13 mouse cellular contexts compared by ENCODE assay signal in genomic region chr7:45701607-45702006, GRCm38 (mm10). TPM values are rescaled to one million over a fixed set of nuclear protein-coding genes. Genes with fewer than 3 reads are reported as not detected.
DNase-seq lines count a peak whose midpoint lies in the region; ATAC-seq and TF ChIP-seq lines count a peak whose summit lies in the region.
"Had no signal": no experiment of that assay in that cellular context is flagged by ENCODE, and none has a peak within 500 bp of the region (broad histone marks: within the 10 kb centered on the region; RNA-seq: fewer than 3 reads in every experiment).

No protein-coding gene starts in this region.

- in situ Hi-C loops in ES-E14 (cut with MboI; ENCODE audit: low sequenced_read_pairs in 2 of 2, unreplicated experiment in 2 of 2) = no loop called here

- peaks cover 36% of the 10 kb centered on the region for H3K27me3 ChIP-seq in heart, embryonic 12.5 days (replicated peaks)
- 0 out of 2 replicates have a peak, but pooled peaks cover 3% of the 10 kb centered on the region for H3K27me3 ChIP-seq in heart, adult 2 months (ENCODE audit: control insufficient read depth, insufficient read depth, low read length)
- H3K27me3 ChIP-seq in embryonic facial prominence, embryonic 15.5 days = peaks cover 24% of the 10 kb centered on the region
- H3K27me3 ChIP-seq in limb, embryonic 14.5 days (ENCODE audit: control insufficient read depth, insufficient read depth, low read length) = peaks cover 17% of the 10 kb centered on the region; the same call in 1 of the 2 replicates
- H3K27me3 ChIP-seq in liver, postnatal 0 days (ENCODE audit: insufficient read depth, low read length) = peaks cover 31% of the 10 kb centered on the region

- TF ChIP-seq EP300 in heart, adult 2 months (IDR thresholded peaks at IDR 0.05; ENCODE audit: insufficient read depth, low read depth, low read length) = no peak
- TF ChIP-seq EP300 in liver, postnatal 0 days (IDR thresholded peaks at IDR 0.05; ENCODE audit: low read depth) = no peak

- intact Hi-C loops in heart, adult 2 months (cut with DNase I) = loop anchor here (5.0 kb wide), 3 partner anchors 174 to 1149 kb away; partner anchors contain the start of genes Nr1h2, Plekha4 and Ppp1r15a

- no peaks in the 10 kb centered on the region for H3K9me3 ChIP-seq in heart, embryonic 12.5 days (replicated peaks)
- no peaks in the 10 kb centered on the region for H3K9me3 ChIP-seq in ES-E14 (ENCODE audit: control insufficient read depth, insufficient read depth, low read depth, low read length)
- no peaks in the 10 kb centered on the region for H3K9me3 ChIP-seq in embryonic facial prominence, embryonic 15.5 days (replicated peaks)
- H3K9me3 ChIP-seq in limb, embryonic 14.5 days (ENCODE audit: control insufficient read depth, low read length) = no peaks in the 10 kb centered on the region
- no peaks in the 10 kb centered on the region for H3K9me3 ChIP-seq in liver, postnatal 0 days (ENCODE audit: low read length)
- H3K9me3 ChIP-seq: liver, embryonic 15.5 days had no signal

- peak overlapping the region; percentile 79 for H3K4me2 ChIP-seq in heart, embryonic 12.5 days
- H3K4me2 ChIP-seq in embryonic facial prominence, embryonic 15.5 days (replicated peaks) = peak overlapping the region; percentile 90; the same call in 1 of the 2 replicates
- peak overlapping the region; percentile 93; the same call in 1 of the 2 replicates for H3K4me2 ChIP-seq in limb, embryonic 14.5 days (replicated peaks; ENCODE audit: low read depth, low read length, severe bottlenecking)
- H3K4me2 ChIP-seq in liver, postnatal 0 days (ENCODE audit: low read depth, low read length) = no peak overlapping the region
- H3K4me2 ChIP-seq: liver, embryonic 15.5 days had no signal

- H3K9ac ChIP-seq in heart, embryonic 12.5 days = peak overlapping the region; percentile 68; the same call in 1 of the 2 replicates
- no peak overlapping the region for H3K9ac ChIP-seq in heart, adult 2 months (ENCODE audit: low read depth, low read length)
- peak overlapping the region; percentile 18; the same call in 1 of the 2 replicates for H3K9ac ChIP-seq in ES-E14 (ENCODE audit: insufficient read depth, low read depth, low read length, poor library complexity, severe bottlenecking)
- no peak overlapping the region for H3K9ac ChIP-seq in embryonic facial prominence, embryonic 15.5 days
- H3K9ac ChIP-seq in limb, embryonic 14.5 days (ENCODE audit: low read depth, low read length, severe bottlenecking) = no peak overlapping the region
- no peak overlapping the region for H3K9ac ChIP-seq in liver, postnatal 0 days (replicated peaks)
- H3K9ac ChIP-seq: liver, embryonic 15.5 days had no signal

- H3K4me3 ChIP-seq in heart, embryonic 12.5 days = no peak overlapping the region
- H3K4me3 ChIP-seq in heart, adult 2 months = no peak overlapping the region
- H3K4me3 ChIP-seq in ES-E14 (ENCODE audit: insufficient read depth in 1 of 2, low read depth in 1 of 2, low read length in 2 of 2, poor library complexity in 1 of 2, severe bottlenecking in 1 of 2) = no peak overlapping the region
- H3K4me3 ChIP-seq in embryonic facial prominence, embryonic 15.5 days (replicated peaks) = no peak overlapping the region
- H3K4me3 ChIP-seq in limb, embryonic 14.5 days (replicated peaks; ENCODE audit: low read length) = 0 out of 2 replicates have a peak overlapping the region, but pooled peaks have one; percentile 46
- H3K4me3 ChIP-seq in liver, postnatal 0 days (ENCODE audit: low read depth, low read length) = no peak overlapping the region
- H3K4me3 ChIP-seq: erythroblast, embryonic 14.5 days; liver, embryonic 15.5 days had no signal

- no peak for DNase-seq in heart, adult 2 months
- DNase-seq in ES-E14 (ENCODE audit: low read depth, low spot score) = no peak
- no peak for DNase-seq in limb, embryonic 14.5 days (ENCODE audit: low spot score)
- DNase-seq in liver, postnatal 0 days = no peak
- no peak for DNase-seq in ovary, postnatal 36 days (ENCODE audit: low spot score)
- DNase-seq: adrenal gland, postnatal 14 days; kidney, adult 9 months; thymus, adult 18-20 months had no signal

- TF ChIP-seq CTCF in heart, adult 2 months (IDR thresholded peaks at IDR 0.05) = no peak
- no peak for TF ChIP-seq CTCF in liver, postnatal 0 days (IDR thresholded peaks at IDR 0.05; ENCODE audit: low read depth)

- WGBS in heart, embryonic 12.5 days = 84% methylated on average over 11 of the region's 11 CpGs
- 88% methylated on average over 11 of the region's 11 CpGs for WGBS in heart, adult 2 months
- 70% methylated on average over 11 of the region's 11 CpGs for WGBS in embryonic facial prominence, embryonic 15.5 days
- WGBS in limb, embryonic 14.5 days = 85% methylated on average over 11 of the region's 11 CpGs
- WGBS in liver, postnatal 0 days (ENCODE audit: insufficient replicate concordance) = 74% methylated on average over 11 of the region's 11 CpGs

- H3K4me1 ChIP-seq in heart, embryonic 12.5 days (replicated peaks) = peaks cover 45% of the 10 kb centered on the region
- peaks cover 9% of the 10 kb centered on the region for H3K4me1 ChIP-seq in heart, adult 2 months (ENCODE audit: control insufficient read depth, insufficient read depth, low read length)
- H3K4me1 ChIP-seq in ES-E14 (ENCODE audit: control insufficient read depth in 2 of 2, insufficient read depth in 2 of 2, low read length in 2 of 2, poor library complexity in 1 of 2) = peaks cover 0 to 12% of the 10 kb centered on the region in 2 experiments; a peak in 2 of 4 replicates
- H3K4me1 ChIP-seq in embryonic facial prominence, embryonic 15.5 days = peaks cover 50% of the 10 kb centered on the region
- H3K4me1 ChIP-seq in limb, embryonic 14.5 days (ENCODE audit: control insufficient read depth, insufficient read depth, low read length) = peaks cover 27% of the 10 kb centered on the region
- H3K4me1 ChIP-seq in liver, postnatal 0 days (ENCODE audit: insufficient read depth) = peaks cover 39% of the 10 kb centered on the region

- H3K79me2 ChIP-seq in heart, adult 2 months (replicated peaks; ENCODE audit: control insufficient read depth, insufficient read depth, low read length) = no peaks in the 10 kb centered on the region

- ATAC-seq in heart, embryonic 12.5 days (ENCODE audit: insufficient number of reproducible peaks, low FRiP score) = no peak
- ATAC-seq in embryonic facial prominence, embryonic 15.5 days (ENCODE audit: insufficient number of reproducible peaks, low FRiP score, low TSS enrichment, low read depth) = no peak
- no peak for ATAC-seq in limb, embryonic 14.5 days (ENCODE audit: low FRiP score, low read depth)
- ATAC-seq in activated CD4-positive, CD25-positive, alpha-beta regulatory T cell, adult 4 months = no peak
- ATAC-seq in liver, postnatal 0 days = no peak

- H3K27ac ChIP-seq in heart, embryonic 12.5 days (ENCODE audit: poor library complexity, severe bottlenecking) = no peak overlapping the region
- H3K27ac ChIP-seq in heart, adult 2 months = no peak overlapping the region; the same call in 1 of the 2 replicates
- H3K27ac ChIP-seq in ES-E14 (ENCODE audit: insufficient read depth, low read depth, low read length, poor library complexity, severe bottlenecking) = no peak overlapping the region
- no peak overlapping the region for H3K27ac ChIP-seq in embryonic facial prominence, embryonic 15.5 days (replicated peaks)
- H3K27ac ChIP-seq in limb, embryonic 14.5 days (replicated peaks; ENCODE audit: low read depth, low read length) = no peak overlapping the region
- no peak overlapping the region for H3K27ac ChIP-seq in liver, postnatal 0 days (ENCODE audit: low read depth)
- H3K27ac ChIP-seq: liver, embryonic 15.5 days had no signal

- TF ChIP-seq POLR2A in heart, adult 2 months (IDR thresholded peaks at IDR 0.05; ENCODE audit: insufficient read depth, low read depth, low read length) = no peak
- TF ChIP-seq POLR2A in limb, embryonic 14.5 days (IDR thresholded peaks at IDR 0.05; ENCODE audit: borderline replicate concordance, extremely low read depth, insufficient read depth, insufficient read length) = no peak

- H3K36me3 ChIP-seq in heart, embryonic 12.5 days = no peaks in the 10 kb centered on the region
- H3K36me3 ChIP-seq in heart, adult 2 months (ENCODE audit: control insufficient read depth, insufficient read depth, low read length) = no peaks in the 10 kb centered on the region
- H3K36me3 ChIP-seq in ES-E14 (ENCODE audit: control insufficient read depth, insufficient read depth, low read length, poor library complexity, severe bottlenecking) = no peaks in the 10 kb centered on the region
- H3K36me3 ChIP-seq in embryonic facial prominence, embryonic 15.5 days = no peaks in the 10 kb centered on the region
- no peaks in the 10 kb centered on the region for H3K36me3 ChIP-seq in limb, embryonic 14.5 days (ENCODE audit: control insufficient read depth, insufficient read depth, low read length)
- H3K36me3 ChIP-seq in liver, postnatal 0 days (replicated peaks; ENCODE audit: insufficient read depth, low read length) = no peaks in the 10 kb centered on the region
- H3K36me3 ChIP-seq: liver, embryonic 15.5 days had no signal

RNA-seq across cellular contexts. Expression of gene Car11, which starts 2.0 kb away (rescaled TPM):
- 5.4 and 5.8 TPM in 2 replicates for polyA plus RNA-seq in heart, embryonic 12.5 days (2016; fragmentation: Nextera tagmentation; extraction: Ambion mirVana)
- 1 to 10 TPM; 5.2 to 6.8 TPM for total RNA-seq in heart, adult 2 months (2021)
- polyA plus RNA-seq in heart, adult 2 months (2012; rRNA removed) = 10.6 and 14.4 TPM in 2 replicates
- 4.4 and 7.9 TPM in 2 replicates for total RNA-seq in ES-E14 (2012; rRNA removed)
- polyA plus RNA-seq in embryonic facial prominence, embryonic 15.5 days (2015; fragmentation: Nextera tagmentation; extraction: Ambion mirVana) = 17.2 and 17.7 TPM in 2 replicates
- polyA plus RNA-seq in limb, embryonic 14.5 days (2012; rRNA removed) = 34.1 and 46.4 TPM in 2 replicates
- 9.5 and 10.6 TPM in 2 replicates for polyA plus RNA-seq in limb, embryonic 14.5 days (2014; fragmentation: Nextera tagmentation; extraction: Ambion mirVana)
- polyA plus RNA-seq in activated CD4-positive, CD25-positive, alpha-beta regulatory T cell, adult 4 months (2017; shearing (Covaris generic)) = under 1 TPM in 1 of 2 experiments, not detected in 1; 0.51 TPM
- 0.14 and 0.15 TPM in 2 replicates for polyA plus RNA-seq in liver, postnatal 0 days (2015; fragmentation: Nextera tagmentation; extraction: Ambion mirVana)
- polyA plus RNA-seq: erythroblast, embryonic 14.5 days had no signal

RNA-seq across cellular contexts. Expression of gene Dbp, which starts 3.3 kb away (rescaled TPM):
- polyA plus RNA-seq in heart, embryonic 12.5 days (2016; fragmentation: Nextera tagmentation; extraction: Ambion mirVana) = 4.1 and 5.3 TPM in 2 replicates
- total RNA-seq in heart, adult 2 months (2021) = 100 to 1,000 TPM in 1 of 2 experiments, 1 to 10 TPM in 1; 6.4 to 134 TPM
- polyA plus RNA-seq in heart, adult 2 months (2012; rRNA removed) = 49.3 and 93.6 TPM in 2 replicates
- total RNA-seq in ES-E14 (2012; rRNA removed) = 10.0 and 10.6 TPM in 2 replicates
- polyA plus RNA-seq in embryonic facial prominence, embryonic 15.5 days (2015; fragmentation: Nextera tagmentation; extraction: Ambion mirVana) = 6.8 and 7.0 TPM in 2 replicates
- polyA plus RNA-seq in limb, embryonic 14.5 days (2012; rRNA removed) = 15.1 and 16.8 TPM in 2 replicates
- 7.0 and 8.9 TPM in 2 replicates for polyA plus RNA-seq in limb, embryonic 14.5 days (2014; fragmentation: Nextera tagmentation; extraction: Ambion mirVana)
- polyA plus RNA-seq in activated CD4-positive, CD25-positive, alpha-beta regulatory T cell, adult 4 months (2017; shearing (Covaris generic)) = 1 to 10 TPM; 5.2 to 8.5 TPM
- polyA plus RNA-seq in liver, postnatal 0 days (2015; fragmentation: Nextera tagmentation; extraction: Ambion mirVana) = 3.6 and 5.2 TPM in 2 replicates

RNA-seq across cellular contexts. Expression of gene Sec1, which starts 7.4 kb away (rescaled TPM):
- 0.18 and 0.49 TPM in 2 replicates for polyA plus RNA-seq in heart, embryonic 12.5 days (2016; fragmentation: Nextera tagmentation; extraction: Ambion mirVana)
- total RNA-seq in heart, adult 2 months (2021) = under 1 TPM; 0.16 to 0.25 TPM
- polyA plus RNA-seq in heart, adult 2 months (2012; rRNA removed) = 0.16 and 0.41 TPM in 2 replicates
- total RNA-seq in ES-E14 (2012; rRNA removed) = 4.5 and 7.6 TPM in 2 replicates
- polyA plus RNA-seq in embryonic facial prominence, embryonic 15.5 days (2015; fragmentation: Nextera tagmentation; extraction: Ambion mirVana) = 9.6 and 11.1 TPM in 2 replicates
- polyA plus RNA-seq in limb, embryonic 14.5 days (2012; rRNA removed) = 1.7 and 2.8 TPM in 2 replicates
- polyA plus RNA-seq in limb, embryonic 14.5 days (2014; fragmentation: Nextera tagmentation; extraction: Ambion mirVana) = 0.46 and 0.92 TPM in 2 replicates
- polyA plus RNA-seq in activated CD4-positive, CD25-positive, alpha-beta regulatory T cell, adult 4 months (2017; shearing (Covaris generic)) = not detected
- 0.04 TPM in 1 of 2 replicates, not detected in the other for polyA plus RNA-seq in liver, postnatal 0 days (2015; fragmentation: Nextera tagmentation; extraction: Ambion mirVana)
- polyA plus RNA-seq: erythroblast, embryonic 14.5 days had no signal

RNA-seq across cellular contexts. Expression of gene Rpl18, which starts 13.7 kb away (rescaled TPM):
- polyA plus RNA-seq in heart, embryonic 12.5 days (2016; fragmentation: Nextera tagmentation; extraction: Ambion mirVana) = 603 and 625 TPM in 2 replicates
- total RNA-seq in heart, adult 2 months (2021) = 100 to 1,000 TPM; 496 to 617 TPM
- 580 and 697 TPM in 2 replicates for polyA plus RNA-seq in heart, adult 2 months (2012; rRNA removed)
- 3,487 and 5,312 TPM in 2 replicates for total RNA-seq in ES-E14 (2012; rRNA removed)
- 1,062 and 1,100 TPM in 2 replicates for polyA plus RNA-seq in embryonic facial prominence, embryonic 15.5 days (2015; fragmentation: Nextera tagmentation; extraction: Ambion mirVana)
- 1,056 and 1,196 TPM in 2 replicates for polyA plus RNA-seq in limb, embryonic 14.5 days (2012; rRNA removed)
- 1,210 and 1,246 TPM in 2 replicates for polyA plus RNA-seq in limb, embryonic 14.5 days (2014; fragmentation: Nextera tagmentation; extraction: Ambion mirVana)
- polyA plus RNA-seq in activated CD4-positive, CD25-positive, alpha-beta regulatory T cell, adult 4 months (2017; shearing (Covaris generic)) = 1,000 to 10,000 TPM; 2,566 to 2,766 TPM
- polyA plus RNA-seq in liver, postnatal 0 days (2015; fragmentation: Nextera tagmentation; extraction: Ambion mirVana) = 494 and 510 TPM in 2 replicates

RNA-seq across cellular contexts. Expression of gene Sphk2, which starts 16.2 kb away (rescaled TPM):
- polyA plus RNA-seq in heart, embryonic 12.5 days (2016; fragmentation: Nextera tagmentation; extraction: Ambion mirVana) = 18.5 and 20.0 TPM in 2 replicates
- total RNA-seq in heart, adult 2 months (2021) = 10 to 100 TPM; 15.9 to 18.2 TPM
- 24.1 and 24.9 TPM in 2 replicates for polyA plus RNA-seq in heart, adult 2 months (2012; rRNA removed)
- 18.7 and 21.5 TPM in 2 replicates for total RNA-seq in ES-E14 (2012; rRNA removed)
- polyA plus RNA-seq in embryonic facial prominence, embryonic 15.5 days (2015; fragmentation: Nextera tagmentation; extraction: Ambion mirVana) = 38.4 and 43.4 TPM in 2 replicates
- polyA plus RNA-seq in limb, embryonic 14.5 days (2012; rRNA removed) = 36.9 and 48.5 TPM in 2 replicates
- 27.5 and 29.2 TPM in 2 replicates for polyA plus RNA-seq in limb, embryonic 14.5 days (2014; fragmentation: Nextera tagmentation; extraction: Ambion mirVana)
- polyA plus RNA-seq in activated CD4-positive, CD25-positive, alpha-beta regulatory T cell, adult 4 months (2017; shearing (Covaris generic)) = 10 to 100 TPM; 10.2 to 19.6 TPM
- 15.5 and 17.3 TPM in 2 replicates for polyA plus RNA-seq in liver, postnatal 0 days (2015; fragmentation: Nextera tagmentation; extraction: Ambion mirVana)

Comparison
In these comparisons a context has a peak if more than half of its experiments do, and no peak if none do; other contexts are left out.
1. H3K9ac ChIP-seq: peak in heart, embryonic 12.5 days (single experiment) and ES-E14 (single experiment); none in heart, adult 2 months (single experiment), embryonic facial prominence, embryonic 15.5 days (single experiment), limb, embryonic 14.5 days (single experiment) and liver, postnatal 0 days (single experiment).